Mouse (Mus musculus): Measurements from ENCODE around the gene Fgf2. TPM values are rescaled to one million over a fixed set of nuclear protein-coding genes. Genes with fewer than 3 reads are reported as not detected.

The Fgf2 gene
- polyA plus RNA-seq (2012; rRNA removed; ENCODE audit: low replicate concordance), result 9.6 and 11.2 TPM in 2 replicates

GRCm38 (mm10) chr3:37348221-37349165 is at the start of gene Fgf2:
Gene Fgf2 (plus strand): TSS chr3:37348346.

GRCm38 (mm10) chr3:37312370-37312941 is 35.7 kb upstream of the Fgf2 start, which contains the start of the genes Bbs12 and Cetn4:
Gene Bbs12 (plus strand): TSS chr3:37312554.
Gene Cetn4 (minus strand): TSS chr3:37312708.

GRCm38 (mm10) chr3:37419458-37419991 is 71.4 kb downstream of the Fgf2 start, which contains the start of gene Spata5:
Gene Spata5 (plus strand): TSS chr3:37419896.

GRCm38 (mm10) chr3:37420072-37420471 is 71.9 kb downstream of the Fgf2 start, which contains the start of gene Nudt6:
Gene Nudt6 (minus strand): TSS chr3:37420211.

Other genes with a start within 250 kb of the Fgf2 start
- 0.42 TPM in 1 of 2 replicates, not detected in the other for gene Il2, start 222.4 kb upstream of the Fgf2 start, polyA plus RNA-seq (2012; rRNA removed; ENCODE audit: low replicate concordance)
- not detected in 2 replicates for gene Il21, start 115.7 kb upstream of the Fgf2 start, polyA plus RNA-seq (2012; rRNA removed; ENCODE audit: low replicate concordance)
- gene Bbs12, start 35.8 kb upstream of the Fgf2 start, polyA plus RNA-seq (2012; rRNA removed; ENCODE audit: low replicate concordance), result 0.72 and 1.8 TPM in 2 replicates
- 0.65 and 0.66 TPM in 2 replicates for gene Cetn4, start 35.6 kb upstream of the Fgf2 start, polyA plus RNA-seq (2012; rRNA removed; ENCODE audit: low replicate concordance)
- 1.1 and 3.8 TPM in 2 replicates for gene Spata5, start 71.5 kb downstream of the Fgf2 start, polyA plus RNA-seq (2012; rRNA removed; ENCODE audit: low replicate concordance)
- gene Nudt6, start 71.9 kb downstream of the Fgf2 start, polyA plus RNA-seq (2012; rRNA removed; ENCODE audit: low replicate concordance), result 27.9 and 38.6 TPM in 2 replicates

All from mammary gland, adult 2 months (tissue).